Mouse (Mus musculus) effector memory CD4-positive, alpha-beta T cell, adult 5 months (primary cell): ENCODE results near the gene AU018091. TPM values are rescaled to one million over a fixed set of nuclear protein-coding genes. Genes with fewer than 3 reads are reported as not detected.

Source experiments
- polyA plus RNA-seq: library from polyadenylated mRNA; unstranded; fragments of 100-300 nt; shearing (Covaris generic); gene quantifications from one replicate; pipeline ENCODE4 v1.2.1, GENCODE M21; 2017

AU018091 gene
- not detected for polyA plus RNA-seq

GRCm38 (mm10) chr7:3168925-3169324 is at the start of gene AU018091:
TSS of gene AU018091 (minus strand) at chr7:3169203.

Other genes with a start within 250 kb of the AU018091 start
- gene Nlrp12, start 80.5 kb upstream of the AU018091 start, polyA plus RNA-seq: 0.11 TPM
- 7.9 TPM for gene Myadm, start 119.9 kb upstream of the AU018091 start, polyA plus RNA-seq
- gene Prkcg, start 120.0 kb upstream of the AU018091 start, polyA plus RNA-seq: 0.20 TPM
- gene Cacng7, start 163.8 kb upstream of the AU018091 start, polyA plus RNA-seq: not detected
- gene Cacng8, start 221.5 kb upstream of the AU018091 start, polyA plus RNA-seq: not detected